Mouse (Mus musculus): Measurements from ENCODE around the gene Gpr171. TPM values are rescaled to one million over a fixed set of nuclear protein-coding genes. Genes with fewer than 3 reads are reported as not detected.
"Not testable (repeated sequence)": the region's sequence is repeated elsewhere in the genome, so short reads cannot be mapped to it uniquely, and the experiment has no call there.

The Gpr171 gene
- polyA plus RNA-seq, 1 experiment from 2014 or later: 1.3 TPM

DNA sequence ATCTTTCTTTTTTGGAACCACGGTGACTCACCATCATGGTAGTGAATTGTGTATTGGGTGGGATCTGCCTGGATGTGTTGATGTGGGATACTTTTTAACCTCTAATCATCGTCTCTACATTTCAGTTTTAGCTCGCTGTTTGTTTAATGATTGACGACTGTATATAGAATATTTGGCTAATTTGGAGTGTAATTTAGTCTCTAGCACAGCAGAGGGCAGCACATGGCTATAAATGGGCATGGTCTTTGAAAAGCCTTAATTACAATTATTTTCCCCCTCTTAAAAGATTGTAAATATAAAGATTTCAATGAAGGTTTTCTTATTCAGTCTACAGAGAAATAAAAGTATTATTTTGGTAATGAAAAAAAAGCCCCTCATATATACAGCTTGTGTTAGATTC lies 24.3 kb downstream of the Gpr171 start:
- Histone ChIP-seq H3K9ac (no peak overlapping the region), H3K9me3 (replicated peaks) (no peaks in the 10 kb centered on the region), H3K27me3 (no peaks in the 10 kb centered on the region), H3K4me1 (replicated peaks) (peaks cover 11% of the 10 kb centered on the region), H3K4me2 (no peak overlapping the region), H3K27ac (no peak overlapping the region), H3K36me3 (no peaks in the 10 kb centered on the region), H3K4me3 (no peak overlapping the region)
- no peak for ATAC-seq (replicated peaks; ENCODE audit: insufficient number of reproducible peaks, insufficient read depth, low FRiP score, low read depth)
- 41% methylated on average over 4 of the region's 4 CpGs for WGBS

DNA sequence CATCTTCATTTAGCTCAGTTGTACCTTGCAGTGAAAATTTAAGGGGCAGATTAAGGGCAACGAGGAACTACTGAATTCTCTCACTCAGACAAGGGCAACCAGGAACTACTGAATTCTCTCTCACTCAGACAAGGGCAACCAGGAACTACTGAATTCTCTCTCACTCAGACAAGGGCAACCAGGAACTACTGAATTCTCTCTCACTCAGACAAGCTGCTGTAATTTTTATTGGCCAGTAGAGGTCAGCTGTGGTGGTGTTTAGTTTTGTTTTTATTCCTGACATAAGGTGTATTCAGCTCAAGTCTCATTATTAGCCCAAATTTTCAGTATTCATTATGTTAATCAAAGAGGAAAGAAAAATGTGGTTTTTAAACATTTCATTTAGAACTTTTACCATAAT lies 32.5 kb downstream of the Gpr171 start:
- H3K4me2 ChIP-seq; H3K4me3 ChIP-seq; ATAC-seq (replicated peaks; ENCODE audit: insufficient number of reproducible peaks, insufficient read depth, low FRiP score, low read depth); H3K4me1 ChIP-seq (replicated peaks); H3K36me3 ChIP-seq; H3K9ac ChIP-seq; H3K9me3 ChIP-seq (replicated peaks); H3K27me3 ChIP-seq; H3K27ac ChIP-seq: not testable (repeated sequence)
- 75% methylated on average over 1 of the region's 1 CpGs for WGBS

DNA sequence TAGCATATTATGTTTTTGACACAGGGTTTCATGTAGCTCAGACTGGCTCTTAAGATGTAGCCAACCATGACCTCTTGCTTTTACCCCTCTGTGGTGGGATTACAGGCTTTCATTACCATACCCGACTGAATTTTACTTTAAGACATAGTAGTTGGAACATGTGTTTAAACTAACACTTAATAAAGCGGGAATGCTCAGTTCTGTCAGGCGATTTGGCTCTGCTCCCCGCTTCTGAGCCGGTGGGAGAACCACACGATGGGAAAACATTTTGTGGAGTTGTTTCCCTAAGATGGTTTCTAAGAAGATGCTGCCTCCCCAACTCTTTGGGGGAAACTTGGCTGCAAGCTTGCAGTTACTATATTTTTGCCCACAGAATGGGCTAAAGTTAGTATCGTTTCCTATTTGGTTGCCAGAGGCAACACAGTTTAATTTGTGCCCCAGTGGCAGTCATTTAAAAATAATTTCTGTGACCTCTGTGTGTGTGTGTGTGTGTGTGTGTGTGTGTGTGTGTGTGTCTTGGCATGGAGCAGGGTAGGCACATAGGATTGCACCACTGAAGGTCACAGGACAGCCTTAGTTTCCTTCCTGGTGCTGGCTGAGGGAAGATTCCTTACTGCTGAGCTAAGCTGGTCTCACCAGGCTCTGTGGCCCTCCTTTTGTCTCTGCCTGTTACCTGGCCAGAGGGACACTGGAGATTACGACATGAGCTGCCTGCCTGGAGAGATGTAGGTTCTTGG lies 34.9 kb downstream of the Gpr171 start:
- Histone ChIP-seq H3K4me2 (no peak overlapping the region), H3K4me1 (replicated peaks) (0 out of 2 replicates have a peak, but pooled peaks cover 5% of the 10 kb centered on the region), H3K4me3 (no peak overlapping the region), H3K9ac (no peak overlapping the region), H3K27ac (no peak overlapping the region), H3K9me3 (replicated peaks) (no peaks in the 10 kb centered on the region), H3K36me3 (no peaks in the 10 kb centered on the region), H3K27me3 (no peaks in the 10 kb centered on the region)
- WGBS: 68% methylated on average over 8 of the region's 8 CpGs
- ATAC-seq (replicated peaks; ENCODE audit: insufficient number of reproducible peaks, insufficient read depth, low FRiP score, low read depth): no peak

DNA sequence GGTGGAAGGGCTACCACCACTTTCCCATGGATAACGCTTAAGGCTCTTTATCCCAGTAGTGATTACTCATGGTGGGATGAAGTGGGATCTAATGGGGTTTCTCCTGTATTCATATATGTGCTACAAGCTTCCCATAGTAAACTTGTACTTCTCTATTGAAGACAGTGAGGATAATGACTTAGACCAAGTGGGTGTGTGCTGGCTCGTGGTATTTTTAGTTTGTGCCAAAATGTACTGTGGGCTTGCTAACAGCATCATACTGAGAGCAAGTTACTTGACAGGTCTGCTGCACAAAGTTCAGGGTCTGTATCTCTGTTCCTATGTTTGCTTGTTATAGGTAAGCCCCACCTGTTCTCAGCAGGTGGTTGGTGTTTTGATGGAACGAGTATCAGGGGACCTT lies 35.7 kb downstream of the Gpr171 start:
- Histone ChIP-seq H3K36me3 (no peaks in the 10 kb centered on the region), H3K4me1 (replicated peaks) (0 out of 2 replicates have a peak, but pooled peaks cover 5% of the 10 kb centered on the region), H3K9me3 (replicated peaks) (no peaks in the 10 kb centered on the region), H3K27ac (no peak overlapping the region), H3K4me2 (no peak overlapping the region), H3K4me3 (no peak overlapping the region), H3K9ac (no peak overlapping the region), H3K27me3 (no peaks in the 10 kb centered on the region)
- no peak for ATAC-seq (replicated peaks; ENCODE audit: insufficient number of reproducible peaks, insufficient read depth, low FRiP score, low read depth)
- WGBS: 76% methylated on average over 3 of the region's 3 CpGs

DNA sequence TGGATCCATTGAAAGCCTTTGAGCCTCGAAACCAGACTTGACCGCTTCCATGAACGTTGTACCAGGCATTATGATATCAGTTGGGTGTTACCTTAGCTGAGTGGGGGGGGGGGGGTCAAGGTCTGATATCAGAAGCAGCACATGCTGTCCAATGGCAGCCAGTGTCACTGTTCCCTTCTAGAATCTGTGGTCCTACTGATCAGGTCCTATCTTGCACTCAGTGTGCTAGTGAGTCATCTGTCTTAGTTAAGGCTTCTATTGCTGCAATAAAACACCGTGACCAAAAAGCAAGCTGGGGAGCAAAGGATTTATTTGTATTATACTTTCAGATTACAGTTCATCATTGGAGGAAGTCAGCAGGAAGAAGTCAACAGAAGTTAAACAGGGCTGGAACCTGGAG lies 38.2 kb downstream of the Gpr171 start:
- ATAC-seq (replicated peaks; ENCODE audit: insufficient number of reproducible peaks, insufficient read depth, low FRiP score, low read depth): no peak
- Histone ChIP-seq H3K27ac (no peak overlapping the region), H3K36me3 (no peaks in the 10 kb centered on the region), H3K4me3 (no peak overlapping the region), H3K9me3 (replicated peaks) (no peaks in the 10 kb centered on the region), H3K9ac (no peak overlapping the region), H3K4me1 (replicated peaks) (peaks cover 12% of the 10 kb centered on the region), H3K4me2 (no peak overlapping the region), H3K27me3 (no peaks in the 10 kb centered on the region)
- 83% methylated on average over 4 of the region's 4 CpGs for WGBS

DNA sequence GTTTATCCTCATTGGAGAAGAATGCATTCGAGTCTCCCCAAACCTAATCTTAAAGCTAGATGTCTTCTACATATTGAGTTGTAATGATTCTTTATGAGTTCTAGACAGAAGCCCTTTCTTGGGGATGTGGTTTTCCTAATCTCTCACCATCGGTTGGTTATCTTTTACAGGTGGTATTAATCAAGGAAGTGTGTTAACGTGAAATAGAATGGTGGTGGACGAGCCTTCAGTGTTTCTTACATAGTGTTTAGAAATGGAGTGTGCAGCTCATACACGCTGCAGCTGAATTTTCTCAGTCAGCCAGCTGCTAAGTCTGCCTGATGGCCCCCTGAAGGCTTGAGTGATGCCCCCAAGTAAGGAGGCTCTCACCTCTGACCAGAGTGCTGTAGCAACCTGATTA lies 39.5 kb downstream of the Gpr171 start:
- no peak overlapping the region for H3K4me3 ChIP-seq
- H3K9ac ChIP-seq: no peak overlapping the region
- no peaks in the 10 kb centered on the region for H3K27me3 ChIP-seq
- 68% methylated on average over 5 of the region's 5 CpGs for WGBS
- H3K36me3 ChIP-seq: no peaks in the 10 kb centered on the region
- no peaks in the 10 kb centered on the region for H3K9me3 ChIP-seq (replicated peaks)
- H3K27ac ChIP-seq: no peak overlapping the region
- no peak overlapping the region for H3K4me2 ChIP-seq
- no peak for ATAC-seq (replicated peaks; ENCODE audit: insufficient number of reproducible peaks, insufficient read depth, low FRiP score, low read depth)
- H3K4me1 ChIP-seq (replicated peaks): peaks cover 13% of the 10 kb centered on the region

DNA sequence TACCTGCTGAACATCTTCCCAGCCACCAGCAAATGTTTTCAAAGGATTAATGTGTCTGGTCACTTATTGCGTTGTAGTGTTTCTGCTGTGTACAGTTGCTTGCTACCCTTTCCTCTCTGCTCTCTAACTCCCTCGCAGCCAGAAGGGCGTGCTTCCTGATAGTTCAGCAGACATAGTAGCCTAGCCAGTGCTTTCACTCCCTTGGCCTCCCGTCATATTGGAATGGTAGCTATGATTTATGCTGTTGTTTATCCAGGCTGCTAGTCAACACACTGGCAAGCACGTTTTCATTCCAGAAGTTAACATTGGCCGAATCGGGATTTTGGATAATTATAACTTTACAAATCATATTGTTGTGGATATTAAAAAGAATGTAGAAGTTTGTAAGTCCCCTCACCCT lies 41.5 kb downstream of the Gpr171 start:
- no peak overlapping the region for H3K4me2 ChIP-seq
- no peak overlapping the region for H3K27ac ChIP-seq
- no peak overlapping the region for H3K9ac ChIP-seq
- no peak overlapping the region for H3K4me3 ChIP-seq
- no peak for ATAC-seq (replicated peaks; ENCODE audit: insufficient number of reproducible peaks, insufficient read depth, low FRiP score, low read depth)
- H3K36me3 ChIP-seq: no peaks in the 10 kb centered on the region
- H3K4me1 ChIP-seq (replicated peaks): peaks cover 9% of the 10 kb centered on the region
- H3K27me3 ChIP-seq: no peaks in the 10 kb centered on the region
- no peaks in the 10 kb centered on the region for H3K9me3 ChIP-seq (replicated peaks)
- 74% methylated on average over 7 of the region's 7 CpGs for WGBS

DNA sequence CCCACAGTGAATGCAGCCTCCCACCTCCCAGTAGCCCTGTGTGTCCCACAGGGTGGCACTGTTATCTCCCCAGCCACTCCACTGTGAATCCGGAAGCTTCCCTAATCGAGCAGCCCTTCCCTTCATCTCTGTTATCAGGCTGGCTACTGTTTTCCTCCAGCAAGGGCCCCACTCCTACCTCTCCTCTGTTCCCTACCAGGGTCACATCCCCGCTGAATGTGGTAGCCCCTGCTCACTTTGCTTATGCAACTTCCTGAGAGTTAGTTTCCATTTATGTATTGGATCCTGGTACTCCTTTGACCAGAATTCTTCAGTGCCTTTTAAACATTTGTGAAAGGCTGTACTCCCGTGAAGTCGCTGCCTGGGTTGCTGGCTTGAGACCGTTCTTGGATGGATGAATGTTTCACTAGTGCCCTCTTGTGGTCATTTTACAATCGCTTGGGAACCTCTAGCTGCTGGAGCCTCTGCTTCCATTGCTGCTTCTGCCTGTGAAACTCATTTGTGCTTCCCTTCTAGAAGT lies 42.5 kb downstream of the Gpr171 start:
- under 1% methylated on average over 7 of the region's 7 CpGs for WGBS
- H3K27ac ChIP-seq: peak overlapping the region; percentile 42

DNA sequence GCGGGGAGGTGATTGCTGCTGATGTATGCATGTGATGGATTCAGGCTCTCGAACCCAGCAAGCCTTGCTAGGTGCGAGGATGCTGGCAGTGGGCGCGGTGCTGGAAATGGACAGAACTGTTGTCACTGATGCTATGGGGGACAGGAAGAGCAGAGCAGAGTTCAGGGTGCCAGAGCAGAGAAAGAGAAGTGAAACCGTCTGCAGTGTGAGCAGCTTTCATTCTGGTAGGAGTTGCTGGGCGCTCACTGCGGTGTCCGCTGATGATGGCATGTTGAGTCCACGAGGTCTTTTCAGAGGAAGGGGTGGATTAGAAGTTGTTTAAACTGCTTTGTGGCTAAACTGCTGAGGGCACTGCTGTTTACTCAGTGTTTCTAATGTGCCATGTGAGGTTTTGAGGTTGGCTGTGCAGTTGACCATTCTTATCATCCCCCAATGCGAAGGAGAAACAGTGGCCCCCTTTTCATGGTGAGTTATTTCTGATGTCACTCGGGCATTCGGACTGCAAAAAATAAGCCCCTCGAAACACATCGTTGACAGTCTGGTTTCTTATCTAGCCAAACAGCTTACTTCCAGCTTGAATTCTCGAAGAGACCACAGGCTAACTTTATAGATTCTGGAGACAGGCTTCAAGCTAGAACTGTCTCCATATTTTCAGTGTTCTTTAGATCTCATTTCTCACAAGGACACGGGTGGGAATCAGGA lies 46.6 kb downstream of the Gpr171 start:
- H3K9ac ChIP-seq: no peak overlapping the region
- ATAC-seq (replicated peaks; ENCODE audit: insufficient number of reproducible peaks, insufficient read depth, low FRiP score, low read depth): no peak
- no peaks in the 10 kb centered on the region for H3K36me3 ChIP-seq
- H3K27ac ChIP-seq: no peak overlapping the region
- H3K27me3 ChIP-seq: no peaks in the 10 kb centered on the region
- peaks cover 14% of the 10 kb centered on the region for H3K4me1 ChIP-seq (replicated peaks)
- H3K4me3 ChIP-seq: no peak overlapping the region
- 54% methylated on average over 17 of the region's 17 CpGs for WGBS
- 0 out of 2 replicates have a peak overlapping the region, but pooled peaks have one; percentile 5 for H3K4me2 ChIP-seq
- H3K9me3 ChIP-seq (replicated peaks): no peaks in the 10 kb centered on the region

More for the DNA sequence above, 42.5 kb downstream of the Gpr171 start:
- H3K9me3 ChIP-seq (replicated peaks): no peaks in the 10 kb centered on the region
- H3K4me2 ChIP-seq: peak overlapping the region; percentile 52
- H3K4me1 ChIP-seq (replicated peaks): peaks cover 14% of the 10 kb centered on the region
- no peaks in the 10 kb centered on the region for H3K36me3 ChIP-seq
- H3K9ac ChIP-seq: no peak overlapping the region
- ATAC-seq (replicated peaks; ENCODE audit: insufficient number of reproducible peaks, insufficient read depth, low FRiP score, low read depth): peak; percentile 66; the same call in 1 of the 2 replicates
- H3K27me3 ChIP-seq: no peaks in the 10 kb centered on the region
- peak overlapping the region; percentile 19; the same call in 1 of the 2 replicates for H3K4me3 ChIP-seq

Data from heart, embryonic 15.5 days (tissue).